Mouse (Mus musculus) c-Kit-positive CD71-positive TER-119-positive erythroid progenitor cells, embryonic 14.5 days (primary cell): ENCODE results near the gene Cdk6.
"Not testable (repeated sequence)": the region's sequence is repeated elsewhere in the genome, so short reads cannot be mapped to it uniquely, and the experiment has no call there.

Experiments used
- DNase-seq: peaks from one replicate; pipeline ENCODE4 v3.0.0-alpha.2; 2013; ENCODE audit warnings: low spot score

The Cdk6 gene

GRCm38 (mm10) chr5:3376167-3376566, 34.9 kb downstream of the Cdk6 start:
- no peak for DNase-seq

GRCm38 (mm10) chr5:3379252-3379651, 38.0 kb downstream of the Cdk6 start:
- no peak for DNase-seq

- DNase-seq = no peak
Observed at GRCm38 (mm10) chr5:3380692-3381233, 39.5 kb downstream of the Cdk6 start.

- no peak for DNase-seq
Observed at GRCm38 (mm10) chr5:3381795-3382194, 40.5 kb downstream of the Cdk6 start.

- DNase-seq = no peak
Observed at GRCm38 (mm10) chr5:3382343-3383040, 41.2 kb downstream of the Cdk6 start.

- DNase-seq = no peak
Observed at GRCm38 (mm10) chr5:3383547-3383946, 42.3 kb downstream of the Cdk6 start.

GRCm38 (mm10) chr5:3385078-3385477, 43.8 kb downstream of the Cdk6 start:
- DNase-seq = no peak

GRCm38 (mm10) chr5:3386021-3386730, 44.9 kb downstream of the Cdk6 start:
- DNase-seq = no peak

- DNase-seq = no peak
Observed at GRCm38 (mm10) chr5:3386731-3387087, 45.4 kb downstream of the Cdk6 start.

- DNase-seq = no peak
Observed at GRCm38 (mm10) chr5:3387138-3387537, 45.9 kb downstream of the Cdk6 start.

GRCm38 (mm10) chr5:3392856-3393255, 51.6 kb downstream of the Cdk6 start:
- no peak for DNase-seq

- no peak for DNase-seq
Observed at GRCm38 (mm10) chr5:3394145-3394544, 52.9 kb downstream of the Cdk6 start.

- DNase-seq = no peak
Observed at GRCm38 (mm10) chr5:3395020-3395419, 53.7 kb downstream of the Cdk6 start.

- no peak for DNase-seq
Observed at GRCm38 (mm10) chr5:3396214-3396613, 54.9 kb downstream of the Cdk6 start.

GRCm38 (mm10) chr5:3396910-3397575, 55.8 kb downstream of the Cdk6 start:
- DNase-seq = no peak

- DNase-seq = no peak
Observed at GRCm38 (mm10) chr5:3399784-3400494, 58.7 kb downstream of the Cdk6 start.

- no peak for DNase-seq
Observed at GRCm38 (mm10) chr5:3405102-3405501, 63.8 kb downstream of the Cdk6 start.

GRCm38 (mm10) chr5:3405503-3405902, 64.2 kb downstream of the Cdk6 start:
- DNase-seq = no peak

GRCm38 (mm10) chr5:3407926-3408325, 66.6 kb downstream of the Cdk6 start:
- no peak for DNase-seq

GRCm38 (mm10) chr5:3418183-3418582, 76.9 kb downstream of the Cdk6 start:
- not testable (repeated sequence) for DNase-seq

- no peak for DNase-seq
Observed at GRCm38 (mm10) chr5:3420094-3420831, 79.0 kb downstream of the Cdk6 start.

- DNase-seq = no peak
Observed at GRCm38 (mm10) chr5:3420832-3421228, 79.5 kb downstream of the Cdk6 start.
